Mouse (Mus musculus): ENCODE measurements around the gene Zdhhc4.

Zdhhc4 gene

GRCm38 (mm10) chr5:143328690-143329495 is at the start of gene Zdhhc4:
Gene Zdhhc4, minus strand, starts transcription at chr5:143329256.
- peak; percentile 92 for DNase-seq (ENCODE audit: low read depth, low spot score)

DNA sequence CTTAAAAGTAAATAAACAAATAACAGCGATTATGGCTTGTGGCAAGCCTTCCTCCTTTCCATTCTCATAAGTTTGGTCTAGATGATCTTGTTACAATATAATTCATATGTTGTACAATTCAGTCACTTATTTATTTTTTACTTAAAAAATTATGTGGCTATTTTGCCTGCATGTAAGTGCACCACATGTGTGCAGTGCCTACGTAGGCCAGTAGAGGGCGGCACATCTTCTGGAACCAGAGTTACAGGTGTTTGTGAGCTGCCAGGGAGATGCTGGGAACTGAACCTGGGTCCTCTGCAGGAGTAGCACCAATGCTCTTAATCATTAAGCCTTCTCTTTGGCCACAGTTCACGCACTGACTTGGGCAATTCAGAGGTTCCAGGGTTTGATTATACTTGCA is 47.1 kb upstream of the Zdhhc4 start:
- DNase-seq (ENCODE audit: low read depth, low spot score): no peak

DNA sequence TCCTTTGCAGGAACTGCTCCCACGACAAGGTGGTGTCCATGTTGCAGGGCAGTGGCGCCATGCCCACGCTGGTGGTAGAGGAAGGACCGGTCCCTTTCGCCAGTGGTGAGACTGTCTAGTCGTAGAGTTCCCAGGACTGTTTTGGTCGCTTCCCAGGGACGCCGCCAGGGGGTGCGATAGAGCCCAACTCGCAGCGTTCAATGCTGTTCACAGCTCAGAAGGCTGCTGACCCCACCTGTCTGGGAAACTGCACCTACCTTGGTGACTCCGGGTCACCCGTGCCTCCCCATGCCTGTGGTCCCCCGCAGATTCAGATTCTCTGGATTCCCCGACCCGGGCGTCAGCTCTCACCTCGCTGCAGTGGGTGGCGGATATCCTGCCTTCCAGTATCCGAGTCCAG is 46.2 kb upstream of the Zdhhc4 start:
- peak; percentile 29 for DNase-seq (ENCODE audit: low read depth, low spot score)

GRCm38 (mm10) chr5:143372818-143373217 is 43.8 kb upstream of the Zdhhc4 start:
- DNase-seq (ENCODE audit: low read depth, low spot score): no peak

DNA sequence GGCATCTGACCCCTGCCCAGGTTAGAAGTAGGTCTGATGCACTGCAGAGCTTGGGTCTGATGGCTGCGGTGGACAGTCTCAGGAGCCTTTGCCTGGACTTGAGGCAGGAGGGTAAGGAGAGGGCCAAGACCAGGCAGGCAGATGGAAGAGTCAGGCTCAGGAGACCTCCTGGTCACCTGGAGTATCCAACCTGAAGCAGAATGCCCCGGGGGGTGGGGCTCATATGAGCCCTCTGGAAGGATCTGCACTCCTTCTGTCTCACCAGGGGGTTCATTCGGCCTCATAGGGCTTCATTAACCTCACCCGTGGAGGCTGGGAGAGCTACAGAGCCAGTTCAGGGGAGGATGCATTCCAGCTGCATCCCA is 42.1 kb upstream of the Zdhhc4 start:
- DNase-seq (ENCODE audit: low read depth, low spot score): no peak

GRCm38 (mm10) chr5:143370416-143371145 is 41.5 kb upstream of the Zdhhc4 start:
- no peak for DNase-seq (ENCODE audit: low read depth, low spot score)

DNA sequence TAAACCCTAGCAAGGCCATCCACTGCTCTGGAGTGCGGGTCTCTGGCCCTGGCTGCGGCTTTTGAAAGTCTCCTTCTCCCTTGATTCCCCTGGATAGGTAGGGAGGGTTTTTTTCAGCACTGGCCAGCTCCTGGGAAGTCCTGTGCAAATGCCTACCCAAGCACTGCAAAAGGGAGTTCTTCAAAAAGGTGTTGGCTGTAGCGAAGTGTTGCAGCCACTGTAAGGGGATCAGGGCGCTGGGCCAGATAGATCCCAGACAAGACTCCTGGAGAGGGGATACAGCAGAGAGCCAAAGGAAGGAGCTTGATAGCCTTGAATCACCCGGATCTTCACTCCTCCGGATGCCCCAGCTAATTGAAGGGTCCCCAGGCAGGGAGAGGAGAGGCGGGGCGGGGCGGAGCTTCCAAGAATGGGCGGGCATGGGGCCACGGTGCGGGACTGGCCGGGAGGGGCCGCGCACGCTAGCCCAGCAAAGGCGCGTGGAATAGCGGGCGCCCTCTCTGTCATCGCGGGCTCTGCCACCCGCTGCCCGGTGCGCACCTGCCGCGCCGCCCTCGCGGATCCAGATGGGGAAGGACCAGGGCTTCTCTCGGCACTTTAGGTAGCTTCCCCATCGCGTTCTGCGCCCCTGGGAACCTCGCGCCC is 40.7 kb upstream of the Zdhhc4 start:
- DNase-seq (ENCODE audit: low read depth, low spot score): no peak

GRCm38 (mm10) chr5:143367931-143368330 is 38.9 kb upstream of the Zdhhc4 start:
- no peak for DNase-seq (ENCODE audit: low read depth, low spot score)

DNA sequence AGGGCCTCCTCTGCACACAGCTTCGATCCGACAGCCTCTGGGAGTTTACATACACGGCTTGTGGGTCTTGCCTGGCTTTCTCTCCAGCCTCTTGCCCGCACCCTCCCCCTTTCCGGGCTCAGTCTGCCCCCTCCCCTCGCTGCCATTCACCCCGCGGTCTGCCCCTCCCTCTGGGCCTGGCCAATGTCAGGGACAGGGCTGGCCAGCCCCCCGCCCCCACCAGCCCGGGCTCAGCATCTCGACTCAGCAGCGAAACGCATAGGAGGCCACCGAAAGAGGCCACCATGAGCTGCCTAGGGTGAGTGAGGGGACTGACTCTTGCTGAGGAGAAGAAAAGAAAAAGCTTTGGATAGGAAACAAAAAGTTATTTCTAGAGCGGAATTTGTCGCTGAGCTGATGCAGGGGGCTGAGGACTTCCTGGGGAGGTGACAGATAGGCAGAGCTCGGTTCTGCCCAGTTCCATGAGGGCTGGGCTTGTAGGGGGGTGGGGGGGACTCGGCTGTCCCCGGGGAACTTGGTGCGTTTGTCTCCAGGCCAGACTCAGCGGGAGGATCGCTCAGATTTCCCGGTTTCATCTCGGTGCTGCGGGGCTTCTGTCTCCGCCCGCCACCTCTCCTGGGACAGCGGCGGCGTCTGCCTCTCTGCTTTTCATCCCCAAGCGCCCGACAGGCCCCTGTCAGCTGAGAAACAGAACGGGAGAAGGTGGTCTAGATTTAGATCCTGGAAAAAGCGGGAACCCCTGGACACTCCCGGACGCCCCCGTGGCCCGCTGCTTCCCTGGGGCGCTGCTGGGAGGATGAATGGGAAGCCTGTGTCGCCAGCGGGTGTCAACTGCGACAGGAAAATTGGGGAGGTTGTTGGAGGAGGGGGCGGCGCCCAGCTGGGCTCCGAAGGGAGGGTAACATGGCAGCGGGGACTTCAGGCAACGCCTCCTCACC is 34.9 kb upstream of the Zdhhc4 start:
- DNase-seq (ENCODE audit: low read depth, low spot score): no peak

DNA sequence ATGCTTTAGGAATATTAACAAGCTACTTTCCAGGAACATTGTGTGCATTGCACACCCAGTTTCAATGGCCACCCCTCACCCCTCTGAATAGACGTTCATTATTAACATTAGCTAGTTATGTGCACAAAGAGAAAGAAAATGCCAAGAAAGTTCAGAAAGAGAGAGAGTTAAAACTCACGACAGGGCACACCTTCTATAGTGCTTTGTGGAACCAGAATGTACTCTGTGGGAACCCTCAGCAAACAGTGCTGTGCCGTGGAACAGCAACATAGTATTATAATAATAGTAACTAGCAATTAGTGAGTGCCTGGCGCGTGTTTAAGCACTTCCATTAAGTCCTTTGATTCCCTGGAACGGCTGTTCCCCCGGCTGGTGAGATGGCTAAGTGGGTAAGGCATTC is 32.4 kb upstream of the Zdhhc4 start:
- no peak for DNase-seq (ENCODE audit: low read depth, low spot score)

- no peak for DNase-seq (ENCODE audit: low read depth, low spot score)
Measured at GRCm38 (mm10) chr5:143360000-143360399, 30.9 kb upstream of the Zdhhc4 start.

GRCm38 (mm10) chr5:143359263-143359662 is 30.2 kb upstream of the Zdhhc4 start:
- DNase-seq (ENCODE audit: low read depth, low spot score): no peak

DNA sequence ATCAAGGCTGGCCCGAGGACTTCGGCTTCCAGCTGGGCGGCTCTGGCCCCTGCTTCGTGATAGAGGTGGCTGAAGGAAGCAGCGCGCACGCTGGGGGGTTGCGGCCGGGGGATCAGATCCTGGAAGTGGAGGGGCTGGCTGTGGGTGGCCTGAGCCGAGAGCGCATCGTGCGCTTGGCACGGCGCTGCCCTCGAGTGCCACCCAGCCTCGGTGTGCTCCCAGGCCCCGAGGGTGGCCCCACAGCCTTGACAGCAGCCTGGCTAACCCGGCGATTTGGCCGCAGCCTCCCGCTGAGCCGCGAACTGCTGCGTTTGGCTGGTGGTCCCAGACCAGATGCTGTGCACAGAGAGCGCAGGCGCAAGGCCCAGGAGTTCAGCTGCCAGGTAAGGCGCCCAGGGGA is 28.5 kb upstream of the Zdhhc4 start:
- no peak for DNase-seq (ENCODE audit: low read depth, low spot score)

GRCm38 (mm10) chr5:143356686-143357388 is 27.8 kb upstream of the Zdhhc4 start, which contains the start of gene Grid2ip:
Gene Grid2ip, plus strand, starts transcription at chr5:143357338.
- no peak for DNase-seq (ENCODE audit: low read depth, low spot score)

- no peak for DNase-seq (ENCODE audit: low read depth, low spot score)
Measured at GRCm38 (mm10) chr5:143356017-143356416, 27.0 kb upstream of the Zdhhc4 start.

GRCm38 (mm10) chr5:143346367-143346766 is 17.3 kb upstream of the Zdhhc4 start:
- no peak for DNase-seq (ENCODE audit: low read depth, low spot score)

DNA sequence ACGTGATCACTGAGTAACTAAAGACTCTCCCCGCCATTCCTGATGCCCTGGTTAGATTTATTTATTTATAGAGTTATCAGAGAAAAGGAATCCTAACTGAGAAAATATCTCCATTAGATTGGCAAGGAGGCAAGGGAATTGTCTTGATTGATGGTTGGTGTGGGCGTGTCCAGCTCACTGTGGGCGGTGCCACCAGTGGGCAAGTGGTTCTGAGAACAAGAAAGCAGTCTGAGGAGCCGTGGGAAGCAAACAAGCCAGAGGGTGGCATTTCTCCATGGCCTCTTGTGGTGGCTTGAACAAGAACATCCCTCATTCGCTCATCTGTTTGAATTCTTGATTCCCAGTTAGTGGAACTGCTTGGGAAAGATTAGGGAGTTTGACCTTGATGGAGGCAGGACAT is 10.5 kb upstream of the Zdhhc4 start:
- no peak for DNase-seq (ENCODE audit: low read depth, low spot score)

DNA sequence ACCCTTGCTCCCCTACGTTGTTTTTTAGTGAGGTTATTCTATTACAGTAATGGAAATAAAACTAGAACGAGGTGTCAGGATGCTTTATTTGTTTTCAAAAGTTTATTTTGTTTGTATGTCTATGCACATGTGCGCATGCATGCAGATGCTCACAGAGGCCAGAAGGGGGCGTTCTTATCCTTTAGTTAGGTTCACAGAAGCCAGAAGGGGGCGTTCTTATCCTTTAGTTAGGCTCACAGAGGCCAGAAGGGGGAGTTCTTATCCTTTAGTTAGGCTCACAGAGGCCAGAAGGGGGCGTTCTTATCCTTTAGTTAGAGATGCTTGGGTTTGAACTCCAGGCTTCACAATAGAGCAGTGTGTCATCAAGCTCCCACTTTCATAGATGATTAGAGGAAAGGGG is 7.5 kb upstream of the Zdhhc4 start:
- DNase-seq (ENCODE audit: low read depth, low spot score): peak; percentile 25

DNA sequence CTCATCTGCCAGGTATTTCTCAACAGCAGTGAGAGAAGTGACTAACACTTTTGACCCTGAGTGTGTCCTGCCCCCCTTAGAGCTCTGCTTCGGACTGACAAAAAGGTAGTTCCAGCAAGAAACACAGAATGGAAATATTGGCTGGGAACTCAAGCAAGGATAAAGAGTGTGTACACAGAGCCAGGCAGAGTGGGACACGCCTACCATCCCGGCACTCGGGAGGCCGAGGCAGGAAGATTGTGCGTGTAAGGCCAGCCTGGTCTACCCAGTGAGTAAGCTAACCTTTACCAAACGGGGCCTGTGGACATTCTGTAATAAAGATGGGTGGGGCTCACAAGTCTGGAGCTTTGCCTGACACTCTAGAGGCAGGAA is 6.0 kb upstream of the Zdhhc4 start:
- DNase-seq (ENCODE audit: low read depth, low spot score): no peak

DNA sequence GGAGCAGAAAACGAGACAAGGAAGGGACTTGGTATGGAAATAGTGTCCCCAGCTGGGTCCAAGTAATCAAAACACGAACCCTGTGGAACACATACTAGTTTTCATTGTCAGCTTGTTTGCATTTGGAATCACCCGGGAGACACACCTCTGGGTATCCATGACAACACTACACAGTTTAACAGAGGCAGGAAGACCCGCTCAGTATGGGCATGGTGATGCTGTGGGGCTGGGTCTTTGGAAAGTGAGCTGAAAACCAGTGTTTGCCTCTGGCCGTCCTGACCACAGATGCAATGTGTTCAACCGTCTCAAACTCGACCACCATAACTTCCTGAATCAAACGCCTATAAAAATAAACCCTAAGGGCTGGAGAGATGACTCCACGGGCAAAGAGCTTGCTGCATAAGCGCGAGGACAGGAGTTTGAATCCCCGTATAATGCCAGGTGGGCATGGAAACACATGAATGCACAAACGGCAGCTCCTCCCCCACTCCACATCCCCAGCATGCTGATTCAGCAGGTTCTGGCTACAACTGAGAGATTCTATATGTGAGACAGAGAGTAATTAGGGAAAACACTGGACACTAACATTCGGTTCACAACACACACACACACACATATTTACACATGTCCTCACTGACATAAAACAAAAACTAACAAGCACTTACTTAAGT is 5.5 kb upstream of the Zdhhc4 start:
- DNase-seq (ENCODE audit: low read depth, low spot score): no peak

All from CD4-positive helper T cell, adult 2 months (primary cell).